Mouse (Mus musculus) limb, embryonic 11.5 days (tissue): ENCODE results near the gene St3gal4. TPM values are rescaled to one million over a fixed set of nuclear protein-coding genes. Genes with fewer than 3 reads are reported as not detected.

ENCODE experiments used
- ATAC-seq: fragments of 200-750 bp; cut with Nextera tagmentation; 2 replicates; pipeline ENCODE4 v1.8.0; 2017; ENCODE audit warnings: low read depth; ENCODE audit not compliant: insufficient number of reproducible peaks, low FRiP score, low TSS enrichment
- DNase-seq: peaks from one replicate; pipeline ENCODE4 v3.0.0-alpha.2; 2015; ENCODE audit warnings: low spot score
- H3K27ac ChIP-seq: fragments of 300-500 bp; sonication (generic); replicated peaks from 2 replicates; pipeline ENCODE4 v1.5.1; 2014; ENCODE audit warnings: low read depth, mild to moderate bottlenecking, low read length
- H3K27me3 ChIP-seq: fragments of 300-500 bp; sonication (generic); 2 replicates; pipeline ENCODE4 v1.6.1; 2014; ENCODE audit warnings: mild to moderate bottlenecking, low read length, mixed read lengths; ENCODE audit not compliant: control insufficient read depth, insufficient read depth
- H3K36me3 ChIP-seq: fragments of 300-500 bp; sonication (generic); 2 replicates; pipeline ENCODE4 v1.6.1; 2014; ENCODE audit warnings: mild to moderate bottlenecking, low read length, moderate library complexity, mixed read lengths; ENCODE audit not compliant: control insufficient read depth, insufficient read depth
- H3K4me1 ChIP-seq: fragments of 300-500 bp; sonication (generic); 2 replicates; pipeline ENCODE4 v1.6.1; 2014; ENCODE audit warnings: low read length, mixed read lengths; ENCODE audit not compliant: control insufficient read depth, insufficient read depth
- H3K4me2 ChIP-seq: fragments of 300-500 bp; sonication (generic); 2 replicates; pipeline ENCODE4 v1.6.1; 2014; ENCODE audit warnings: low read depth, mild to moderate bottlenecking, moderate library complexity; ENCODE audit not compliant: severe bottlenecking
- H3K4me3 ChIP-seq: fragments of 300-500 bp; sonication (generic); 2 replicates; pipeline ENCODE4 v1.5.1; 2014; ENCODE audit warnings: low read depth, low read length
- H3K9ac ChIP-seq: fragments of 300-500 bp; sonication (generic); 2 replicates; pipeline ENCODE4 v1.6.1; 2014; ENCODE audit warnings: mild to moderate bottlenecking, low read length
- H3K9me3 ChIP-seq: fragments of 300-500 bp; sonication (generic); 2 replicates; pipeline ENCODE4 v1.6.1; 2016; ENCODE audit warnings: low read length; ENCODE audit not compliant: control insufficient read depth
- WGBS: fragments of 180-500 bp; shearing (Covaris S2); extraction: QIAGEN DNeasy Blood & Tissue Kit; methylation state at CpG from one replicate; pipeline ENCODE4 v1.1.7; 2014; 5-methylcytosine and 5-hydroxymethylcytosine counted together
- polyA plus RNA-seq: library from polyadenylated mRNA; unstranded; fragments of >200 nt; fragmentation: Nextera tagmentation; extraction: Ambion mirVana; gene quantifications from 2 replicates; pipeline ENCODE4 v1.2.1, GENCODE M21; 2014

The St3gal4 gene
- polyA plus RNA-seq, 1 experiment from 2014 or later = 25.6 TPM

- Histone ChIP-seq H3K27me3 (no peaks in the 10 kb centered on the region), H3K9ac (no peak overlapping the region), H3K4me3 (no peak overlapping the region), H3K9me3 (no peaks in the 10 kb centered on the region), H3K4me2 (no peak overlapping the region), H3K4me1 (no peaks in the 10 kb centered on the region), H3K27ac (no peak overlapping the region), H3K36me3 (no peaks in the 10 kb centered on the region)
- DNase-seq = no peak
- WGBS = 78% methylated on average over 2 of the region's 2 CpGs
- ATAC-seq = no peak
Measured at GRCm38 (mm10) chr9:35061446-35061845, 57.6 kb downstream of the St3gal4 start.

DNA sequence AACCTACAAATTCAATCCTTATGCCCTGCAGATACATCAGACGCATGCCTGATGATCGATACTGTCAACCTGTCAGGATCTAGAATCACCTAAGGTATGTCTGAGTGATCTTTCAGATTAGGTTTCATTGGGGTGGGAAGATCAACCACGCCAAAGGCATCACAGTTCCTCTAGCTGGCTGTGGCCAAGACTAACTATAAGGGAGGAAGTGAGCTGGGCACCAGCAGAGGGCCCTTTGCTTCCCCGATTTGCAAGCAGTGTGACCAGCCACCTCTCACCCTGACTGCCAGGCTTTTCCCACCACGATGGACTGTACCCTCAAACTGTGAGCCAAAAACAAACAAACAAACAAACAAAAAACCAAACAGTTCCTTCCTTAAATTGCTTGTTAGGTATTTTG is 59.2 kb downstream of the St3gal4 start:
- Histone ChIP-seq H3K4me1 (no peaks in the 10 kb centered on the region), H3K4me3 (no peak overlapping the region), H3K9ac (no peak overlapping the region), H3K4me2 (no peak overlapping the region), H3K27ac (no peak overlapping the region), H3K9me3 (no peaks in the 10 kb centered on the region), H3K27me3 (no peaks in the 10 kb centered on the region), H3K36me3 (no peaks in the 10 kb centered on the region)
- 84% methylated on average over 5 of the region's 5 CpGs for WGBS
- ATAC-seq = no peak
- no peak for DNase-seq

GRCm38 (mm10) chr9:35058596-35059354 is 60.3 kb downstream of the St3gal4 start:
- peaks cover 3% of the 10 kb centered on the region; the same call in 1 of the 2 replicates for H3K36me3 ChIP-seq
- no peaks in the 10 kb centered on the region for H3K4me1 ChIP-seq
- H3K4me3 ChIP-seq = no peak overlapping the region
- no peaks in the 10 kb centered on the region for H3K27me3 ChIP-seq
- DNase-seq (no peak), ATAC-seq (no peak)
- H3K4me2 ChIP-seq = no peak overlapping the region
- WGBS = 89% methylated on average over 2 of the region's 2 CpGs
- H3K9me3 ChIP-seq = no peaks in the 10 kb centered on the region
- H3K27ac ChIP-seq = no peak overlapping the region
- no peak overlapping the region for H3K9ac ChIP-seq

GRCm38 (mm10) chr9:35058186-35058585 is 60.9 kb downstream of the St3gal4 start:
- no peaks in the 10 kb centered on the region for H3K27me3 ChIP-seq
- no peaks in the 10 kb centered on the region for H3K4me1 ChIP-seq
- no peak overlapping the region for H3K4me2 ChIP-seq
- no peak overlapping the region for H3K4me3 ChIP-seq
- ATAC-seq (no peak), DNase-seq (no peak)
- H3K9ac ChIP-seq = no peak overlapping the region
- no peaks in the 10 kb centered on the region for H3K9me3 ChIP-seq
- WGBS = 78% methylated on average over 4 of the region's 4 CpGs
- H3K27ac ChIP-seq = no peak overlapping the region
- peaks cover 3% of the 10 kb centered on the region; the same call in 1 of the 2 replicates for H3K36me3 ChIP-seq

DNA sequence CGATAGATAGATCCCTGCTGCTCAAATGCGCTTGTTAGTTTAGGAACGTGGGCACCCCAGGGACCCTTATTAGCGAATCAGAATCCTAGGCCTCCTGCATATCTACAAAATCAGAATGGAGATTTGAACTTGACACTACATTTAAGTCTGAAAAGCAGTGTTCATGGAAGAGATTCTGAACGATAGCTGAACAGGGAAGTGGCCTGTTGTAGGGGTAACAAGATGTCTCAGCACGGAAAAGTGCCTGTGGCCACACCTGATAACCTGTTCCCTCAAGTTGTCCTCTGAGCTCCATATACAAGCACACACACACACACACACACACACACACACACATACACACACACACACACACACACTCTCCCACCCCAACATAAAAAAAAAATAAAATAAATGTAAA is 61.4 kb downstream of the St3gal4 start:
- Histone ChIP-seq H3K27me3 (no peaks in the 10 kb centered on the region), H3K4me1 (no peaks in the 10 kb centered on the region), H3K4me2 (no peak overlapping the region), H3K9ac (no peak overlapping the region), H3K27ac (no peak overlapping the region), H3K4me3 (no peak overlapping the region), H3K9me3 (no peaks in the 10 kb centered on the region), H3K36me3 (peaks cover 3% of the 10 kb centered on the region; the same call in 1 of the 2 replicates)
- DNase-seq = no peak
- no peak for ATAC-seq
- WGBS = 88% methylated on average over 6 of the region's 6 CpGs

- 78% methylated on average over 3 of the region's 3 CpGs for WGBS
Measured at GRCm38 (mm10) chr9:35056611-35057010, 62.5 kb downstream of the St3gal4 start.

GRCm38 (mm10) chr9:35055528-35056330 is 63.3 kb downstream of the St3gal4 start:
- WGBS = 88% methylated on average over 11 of the region's 11 CpGs
- Histone ChIP-seq H3K4me2 (no peak overlapping the region), H3K27me3 (no peaks in the 10 kb centered on the region), H3K4me1 (no peaks in the 10 kb centered on the region), H3K4me3 (no peak overlapping the region), H3K9me3 (no peaks in the 10 kb centered on the region), H3K36me3 (peaks cover 6% of the 10 kb centered on the region), H3K27ac (no peak overlapping the region), H3K9ac (no peak overlapping the region)
- DNase-seq = peak; percentile 10
- ATAC-seq = no peak

More at GRCm38 (mm10) chr9:35056611-35057010, 62.5 kb downstream of the St3gal4 start:
- Histone ChIP-seq H3K36me3 (peaks cover 6% of the 10 kb centered on the region), H3K9ac (no peak overlapping the region), H3K9me3 (no peaks in the 10 kb centered on the region), H3K4me1 (no peaks in the 10 kb centered on the region), H3K4me3 (no peak overlapping the region), H3K4me2 (no peak overlapping the region), H3K27ac (no peak overlapping the region), H3K27me3 (no peaks in the 10 kb centered on the region)
- no peak for DNase-seq
- no peak for ATAC-seq

- DNase-seq (no peak), ATAC-seq (no peak)
- WGBS = 87% methylated on average over 3 of the region's 3 CpGs
- Histone ChIP-seq H3K27ac (no peak overlapping the region), H3K4me1 (no peaks in the 10 kb centered on the region), H3K27me3 (no peaks in the 10 kb centered on the region), H3K9ac (no peak overlapping the region), H3K9me3 (no peaks in the 10 kb centered on the region), H3K4me3 (no peak overlapping the region), H3K4me2 (no peak overlapping the region), H3K36me3 (peaks cover 10% of the 10 kb centered on the region)
Measured at GRCm38 (mm10) chr9:35053669-35054068, 65.4 kb downstream of the St3gal4 start.
